Comparison of ENCODE assay signal across 15 mouse cellular contexts in genomic region chr1:184897350-184897749, GRCm38 (mm10). TPM values are rescaled to one million over a fixed set of nuclear protein-coding genes. Genes with fewer than 3 reads are reported as not detected.
"Had no signal": no experiment of that assay in that cellular context is flagged by ENCODE, and none has a peak within 500 bp of the region (broad histone marks: within the 10 kb centered on the region; RNA-seq: fewer than 3 reads in every experiment).

No protein-coding gene starts in this region.

- H3K4me1 ChIP-seq: limb, embryonic 15.5 days; liver, embryonic 13.5 days; midbrain, embryonic 13.5 days; neural tube, embryonic 15.5 days had no signal

- H3K9me3 ChIP-seq: limb, embryonic 15.5 days; liver, embryonic 13.5 days; midbrain, embryonic 13.5 days; neural tube, embryonic 15.5 days had no signal

- H3K27ac ChIP-seq: kidney, postnatal 0 days; layer of hippocampus, adult 2 months; limb, embryonic 15.5 days; liver, embryonic 13.5 days; midbrain, embryonic 13.5 days; neural tube, embryonic 15.5 days had no signal

- H3K27me3 ChIP-seq: limb, embryonic 15.5 days; liver, embryonic 13.5 days; midbrain, embryonic 13.5 days; neural tube, embryonic 15.5 days had no signal

- H3K4me2 ChIP-seq: limb, embryonic 15.5 days; liver, embryonic 13.5 days; midbrain, embryonic 13.5 days; neural tube, embryonic 15.5 days had no signal

- H3K36me3 ChIP-seq: liver, embryonic 13.5 days had no signal

- DNase-seq: kidney, postnatal 36 days; liver, embryonic 13.5 days; lung, adult 18-20 months; right cerebral cortex, adult 18-20 months; right cerebral cortex, postnatal 25 days; spleen, adult 18-20 months; thymus, adult 18-20 months; thymus, postnatal 14 days had no signal

- H3K4me3 ChIP-seq: layer of hippocampus, adult 2 months; limb, embryonic 15.5 days; liver, embryonic 13.5 days; midbrain, embryonic 13.5 days; myocyte; neural tube, embryonic 15.5 days had no signal

- ATAC-seq: midbrain, embryonic 13.5 days had no signal

- H3K9ac ChIP-seq: limb, embryonic 15.5 days; liver, embryonic 13.5 days; midbrain, embryonic 13.5 days; neural tube, embryonic 15.5 days had no signal

RNA-seq across cellular contexts. Expression of gene C130074G19Rik, which starts 14.3 kb away (rescaled TPM):
- total RNA-seq: megakaryocyte-erythroid progenitor cell, adult 5-6 weeks had no signal
